Mouse (Mus musculus) heart, adult 8-10 months (tissue): ENCODE measurements at regions not wholly inside any gene's neighbourhood (a gene's known extent, or its start where the extent isn't known, plus 50 kb on each side); places are given as distances from the start of the nearest gene placed in this dataset.

ENCODE experiments used
- DNase-seq: peaks from one replicate; pipeline ENCODE4 v3.0.0; 2022; ENCODE audit warnings: low spot score

DNA sequence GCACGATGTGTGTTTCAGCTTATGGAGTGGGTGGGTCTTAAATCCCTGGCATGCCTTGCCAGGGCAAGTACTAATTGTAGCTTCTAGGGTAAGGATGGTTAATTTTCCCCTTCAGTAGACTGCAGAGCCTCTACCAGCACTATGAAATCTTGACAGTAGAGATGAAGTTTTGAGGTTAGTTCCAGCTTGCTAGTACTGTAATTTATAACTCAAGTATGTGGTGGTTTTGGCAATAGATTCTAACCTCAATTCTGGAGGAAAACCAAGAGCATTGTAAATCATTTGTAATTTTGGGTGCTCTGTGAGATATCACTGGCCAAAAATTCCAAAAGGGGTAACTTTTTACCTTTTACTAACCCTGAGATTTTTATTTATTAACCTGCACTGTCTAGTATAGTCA, 164.3 kb upstream of the Ednrb start:
- no peak for DNase-seq

GRCm38 (mm10) chr14:104006426-104006825, 162.2 kb upstream of the Ednrb start:
- DNase-seq = no peak

GRCm38 (mm10) chr14:104005132-104005531, 160.9 kb upstream of the Ednrb start:
- DNase-seq = no peak

GRCm38 (mm10) chr14:104002421-104002820, 158.2 kb upstream of the Ednrb start:
- DNase-seq = no peak

GRCm38 (mm10) chr14:103990418-103990817, 146.2 kb upstream of the Ednrb start:
- DNase-seq = no peak

DNA sequence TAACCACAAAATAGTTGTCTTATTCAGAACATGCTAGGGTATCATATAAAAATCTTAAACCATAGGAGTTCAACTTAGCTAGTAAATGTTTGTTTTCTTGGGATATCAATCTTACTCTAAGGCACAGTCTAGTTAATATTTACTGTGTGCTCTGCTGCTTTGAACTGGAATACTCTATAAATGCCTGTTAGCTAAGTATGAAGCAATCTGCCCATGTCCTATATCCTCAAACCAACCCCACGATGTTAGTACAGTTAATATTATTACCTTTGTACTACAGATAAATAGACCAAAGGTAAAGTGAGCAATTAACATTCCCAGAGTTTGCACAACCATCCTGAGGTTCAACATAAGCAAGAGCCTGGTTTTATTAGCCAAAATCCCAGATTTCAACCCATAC, 145.7 kb upstream of the Ednrb start:
- DNase-seq = no peak

DNA sequence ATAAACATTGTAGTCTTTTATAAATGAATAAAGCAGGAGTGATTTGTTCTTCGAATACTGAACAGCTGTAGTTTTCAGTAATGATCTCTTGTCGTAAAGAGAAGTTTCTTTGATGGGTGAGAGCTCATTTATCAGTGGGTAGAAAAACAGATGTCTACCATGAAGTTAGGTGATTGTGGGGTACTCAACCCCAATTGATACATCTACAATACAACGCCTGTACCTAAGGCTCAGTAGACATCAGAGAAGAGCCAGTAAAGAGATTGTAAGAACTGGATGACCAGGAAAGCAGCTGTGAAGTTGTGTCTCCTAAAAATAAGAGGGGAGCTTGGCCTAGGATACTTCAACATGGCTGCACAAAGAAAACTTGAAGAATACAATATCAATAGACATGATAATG, 143.1 kb upstream of the Ednrb start:
- no peak for DNase-seq

DNA sequence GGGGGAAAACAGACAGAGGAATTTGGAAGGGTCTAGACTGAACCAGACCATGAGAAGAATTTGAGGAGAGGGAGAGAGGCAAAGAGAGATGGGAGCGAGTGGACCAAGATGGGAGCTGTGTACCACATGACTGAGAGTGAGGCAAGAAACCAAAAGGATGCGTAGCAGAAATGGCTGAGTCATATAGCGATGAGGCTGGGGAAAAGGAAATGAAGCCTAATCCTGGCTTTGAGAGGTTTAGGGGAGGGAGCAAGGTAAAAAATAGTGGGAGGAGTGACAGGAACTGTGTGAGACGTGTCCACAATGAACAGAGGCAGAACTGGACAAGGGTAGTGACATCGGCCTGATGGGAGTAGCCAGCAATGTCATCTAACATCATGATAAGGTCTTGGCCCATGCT, 140.1 kb upstream of the Ednrb start:
- no peak for DNase-seq

DNA sequence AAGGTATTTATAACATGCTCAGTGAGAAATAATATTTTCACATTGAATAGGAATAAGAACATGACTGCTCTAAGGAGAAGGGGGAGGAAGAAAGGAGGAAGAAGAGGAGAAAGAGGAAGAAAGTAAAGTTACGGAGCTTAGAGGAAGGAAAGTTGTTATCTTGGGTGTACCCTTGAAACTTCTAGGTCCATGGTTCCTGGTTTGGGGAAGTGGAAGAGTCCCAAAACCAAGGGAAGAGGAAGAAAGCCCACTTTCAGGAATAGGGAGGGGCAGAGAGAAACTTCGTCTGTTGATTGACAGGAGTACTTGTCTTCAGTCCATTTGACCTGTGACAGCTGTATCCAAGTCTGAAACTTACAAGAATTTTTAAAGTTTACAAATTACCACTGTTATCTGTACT, 134.6 kb upstream of the Ednrb start:
- DNase-seq = peak; percentile 1

DNA sequence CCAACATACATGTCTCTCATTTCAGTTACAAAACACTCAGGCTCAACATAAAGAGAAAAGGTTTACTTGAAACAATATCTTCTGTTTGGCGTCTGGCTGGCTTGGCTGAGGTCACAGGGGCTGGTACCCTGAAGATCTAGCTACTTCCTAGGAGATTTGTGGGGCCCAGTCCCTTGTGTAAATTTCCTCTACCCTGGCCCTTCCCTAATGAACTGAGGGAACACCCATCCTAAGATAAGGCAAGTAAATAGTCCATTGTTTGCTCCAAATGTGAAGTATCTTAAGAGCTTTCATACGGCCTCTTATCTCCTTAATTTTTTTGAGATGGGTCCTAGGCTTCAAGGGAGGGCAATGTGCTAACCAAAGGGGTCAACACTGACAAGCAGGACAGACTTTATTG, 133.6 kb upstream of the Ednrb start:
- no peak for DNase-seq

GRCm38 (mm10) chr14:103973955-103974354, 129.8 kb upstream of the Ednrb start:
- no peak for DNase-seq

DNA sequence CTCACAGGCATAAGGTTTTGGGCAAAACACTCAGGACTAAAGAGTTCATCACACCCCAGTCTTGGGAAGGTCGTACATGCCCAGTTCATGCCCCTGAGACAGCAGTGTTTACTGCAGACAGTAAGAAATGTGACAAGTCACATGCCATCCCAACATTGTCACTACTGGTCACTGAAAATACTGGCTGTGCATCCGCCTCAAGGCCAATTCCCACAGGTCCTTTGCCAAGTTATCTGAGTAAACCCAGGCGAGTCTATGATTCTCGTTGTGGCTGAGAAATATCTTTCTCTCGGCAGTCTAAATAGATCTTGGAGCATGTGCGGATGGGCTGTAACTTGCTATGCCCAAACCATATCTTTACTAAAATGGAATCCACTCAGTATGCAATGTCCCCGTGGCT, 128.9 kb upstream of the Ednrb start:
- DNase-seq = no peak

GRCm38 (mm10) chr14:103969305-103969704, 125.1 kb upstream of the Ednrb start:
- no peak for DNase-seq

- no peak for DNase-seq
Observed at GRCm38 (mm10) chr14:103966293-103966692, 122.1 kb upstream of the Ednrb start.

DNA sequence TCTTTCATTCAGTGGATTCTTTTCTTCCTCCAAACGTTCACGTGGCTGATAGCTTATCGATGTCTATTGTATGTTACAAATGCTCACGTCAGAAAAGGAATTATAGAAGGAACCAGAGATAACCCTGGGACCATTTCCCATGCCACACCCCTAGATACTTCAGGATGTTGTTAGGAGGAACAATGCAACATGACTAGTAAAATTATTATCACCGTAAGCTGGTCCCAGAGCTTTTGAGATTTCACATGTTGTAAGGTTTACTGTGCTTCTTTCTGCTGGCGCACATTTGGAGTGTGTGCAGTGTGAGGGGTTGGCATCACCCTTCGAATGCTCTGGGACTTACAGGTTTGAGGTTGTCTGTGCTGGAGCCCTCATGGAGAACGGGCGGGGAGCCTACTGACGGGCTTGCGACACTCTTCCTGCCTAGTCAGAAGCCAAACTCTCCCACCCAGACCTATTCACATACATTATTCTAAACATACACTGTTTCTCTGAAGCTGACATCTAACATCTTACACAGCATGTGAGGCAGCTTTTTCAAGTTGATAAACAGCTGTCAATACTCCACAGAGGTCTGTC, 118.2 kb upstream of the Ednrb start:
- no peak for DNase-seq

- no peak for DNase-seq
Observed at GRCm38 (mm10) chr14:103951899-103952298, 107.7 kb upstream of the Ednrb start.

- peak; percentile 24 for DNase-seq
Observed at GRCm38 (mm10) chr14:103949950-103950349, 105.7 kb upstream of the Ednrb start.

DNA sequence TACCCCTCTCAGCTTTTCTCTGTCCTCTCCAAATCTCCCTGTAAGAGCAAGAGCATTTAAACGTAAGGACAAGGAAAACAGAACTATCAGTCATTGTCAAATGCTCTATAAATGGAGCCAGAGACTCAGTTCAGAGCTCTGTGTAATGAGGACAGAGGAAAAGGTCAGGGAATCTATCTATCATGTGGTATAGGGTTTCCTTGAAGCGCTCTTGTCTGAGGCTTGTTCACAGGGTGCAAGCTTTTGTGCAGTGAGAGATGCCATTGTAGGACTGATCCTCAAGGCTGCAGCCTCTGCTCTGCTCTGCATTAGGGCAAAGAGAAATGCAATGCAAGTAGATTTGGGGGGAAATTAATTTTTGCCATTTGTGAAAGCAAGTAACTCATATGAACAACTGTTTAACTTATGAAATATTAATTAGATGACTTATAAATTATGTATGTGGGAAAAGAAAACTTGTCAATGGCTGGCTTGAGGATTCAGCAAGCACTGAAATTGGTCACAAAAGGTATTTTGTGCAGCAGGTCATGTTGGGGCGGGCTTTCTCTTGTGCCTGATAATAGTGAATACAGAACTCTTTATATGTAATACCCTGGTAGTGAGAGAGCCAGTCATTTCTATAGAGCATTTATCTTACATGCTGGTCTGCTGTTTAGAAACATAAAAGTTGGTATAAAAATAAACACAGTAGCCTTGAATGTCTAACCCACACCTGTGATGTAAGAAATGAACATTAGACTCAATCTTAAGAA, 104.0 kb upstream of the Ednrb start:
- DNase-seq = no peak

- peak; percentile 20 for DNase-seq
Observed at GRCm38 (mm10) chr14:103945753-103946152, 101.6 kb upstream of the Ednrb start.

GRCm38 (mm10) chr14:103939867-103940266, 95.7 kb upstream of the Ednrb start:
- DNase-seq = no peak

DNA sequence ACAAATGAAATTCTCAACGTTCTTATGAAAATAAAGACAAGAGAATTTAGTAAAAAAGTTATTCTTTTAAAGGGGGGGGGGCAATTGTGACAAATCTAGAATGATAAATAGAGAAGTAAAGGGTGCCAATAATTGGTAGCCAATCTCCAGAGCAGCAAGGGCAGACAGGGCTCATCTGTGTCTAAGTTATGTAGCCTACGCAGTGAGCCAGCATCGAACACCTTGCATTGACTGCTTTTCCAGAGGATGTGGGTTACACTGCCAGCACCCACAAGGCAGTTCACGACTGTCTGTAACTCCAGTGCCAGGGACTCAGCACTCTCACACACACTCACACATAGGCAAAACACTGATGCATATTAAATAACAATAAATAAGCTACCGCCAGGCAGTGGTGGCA, 94.7 kb upstream of the Ednrb start:
- DNase-seq = no peak

DNA sequence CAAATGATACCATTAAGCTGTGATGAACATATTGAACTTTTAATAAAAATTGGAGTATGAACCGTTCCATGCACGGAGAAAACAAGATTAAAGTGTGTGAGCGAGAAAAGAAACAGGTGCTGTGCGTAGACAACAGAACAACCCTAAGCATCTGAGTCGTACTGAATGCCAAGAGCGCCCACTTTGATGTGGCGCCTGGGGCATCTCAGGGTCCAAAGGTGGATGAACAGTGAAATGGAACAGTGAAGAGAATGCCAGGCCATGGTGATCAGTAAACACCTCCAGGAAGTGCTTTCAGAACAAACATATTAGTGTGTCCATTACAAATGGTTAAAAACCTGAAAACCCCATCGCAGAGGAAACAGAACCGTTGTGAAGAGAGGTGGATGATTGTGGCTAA, 94.0 kb upstream of the Ednrb start:
- no peak for DNase-seq

DNA sequence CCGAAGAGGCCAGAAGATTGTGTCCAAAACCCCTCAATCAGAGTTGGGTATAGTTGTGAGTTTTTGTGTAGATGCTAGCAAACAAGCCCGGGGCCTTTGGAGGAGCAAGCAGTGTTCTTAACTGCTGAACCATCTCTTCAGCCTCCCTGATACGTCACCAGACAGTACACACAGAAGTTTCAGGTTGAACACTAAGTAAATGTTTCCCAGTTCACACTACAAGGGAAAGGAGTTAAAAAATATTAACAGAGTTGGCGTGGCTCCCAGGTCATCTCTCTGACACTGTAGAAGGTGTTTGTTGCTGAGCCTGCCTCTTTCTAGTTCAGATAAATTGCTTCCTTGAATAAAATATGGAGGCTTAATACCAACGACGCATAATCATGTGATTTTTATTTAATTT, 93.5 kb upstream of the Ednrb start:
- DNase-seq = no peak

DNA sequence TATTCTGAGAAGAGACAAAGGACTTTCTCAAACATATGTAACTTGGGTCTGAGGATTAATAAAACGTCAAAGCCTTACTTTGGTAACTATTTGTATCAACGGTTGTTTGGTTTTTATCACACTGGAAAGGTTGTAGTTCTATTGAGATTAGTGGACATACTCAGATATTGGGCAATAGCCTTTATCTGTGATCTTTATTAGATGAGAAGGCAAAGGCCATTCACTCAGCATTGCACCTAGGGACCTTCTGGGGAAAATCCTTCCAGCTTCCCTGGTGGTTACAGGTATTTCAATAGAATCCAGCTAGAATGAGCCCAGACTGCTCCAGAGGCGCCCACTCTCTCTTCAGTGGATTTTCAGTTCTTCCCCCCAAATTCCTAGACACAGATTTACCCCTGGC, 89.6 kb upstream of the Ednrb start:
- no peak for DNase-seq
